In genomic region chr4:4521757-4522156, GRCm38 (mm10) we compare ENCODE assay signal across 25 mouse cellular contexts.
A peak's percentile ranks its signal among the peaks of the same experiment; 100 is the strongest.
DNase-seq lines count a peak whose midpoint lies in the region; ATAC-seq and TF ChIP-seq lines count a peak whose summit lies in the region.
"Had no signal": no experiment of that assay in that cellular context is flagged by ENCODE, and none has a peak within 500 bp of the region (broad histone marks: within the 10 kb centered on the region; RNA-seq: fewer than 3 reads in every experiment).

No protein-coding gene starts in this region.

- no peaks in the 10 kb centered on the region for H3K36me3 ChIP-seq in kidney, adult 2 months (ENCODE audit: control insufficient read depth, insufficient read depth, low read length)
- no peaks in the 10 kb centered on the region for H3K36me3 ChIP-seq in kidney, embryonic 15.5 days
- no peaks in the 10 kb centered on the region for H3K36me3 ChIP-seq in kidney, postnatal 0 days (ENCODE audit: insufficient read depth, low read length)
- H3K36me3 ChIP-seq: embryonic facial prominence, embryonic 12.5 days; embryonic facial prominence, embryonic 15.5 days; forebrain, embryonic 12.5 days; forebrain, embryonic 15.5 days; G1E; hindbrain, embryonic 12.5 days; hindbrain, embryonic 15.5 days had no signal

- no peak overlapping the region for H3K4me3 ChIP-seq in kidney, adult 2 months (ENCODE audit: insufficient read depth, low read depth, low read length)
- H3K4me3 ChIP-seq in kidney, embryonic 15.5 days (replicated peaks): no peak overlapping the region
- no peak overlapping the region for H3K4me3 ChIP-seq in kidney, postnatal 0 days (replicated peaks; ENCODE audit: low read depth, low read length)
- H3K4me3 ChIP-seq: embryonic facial prominence, embryonic 12.5 days; embryonic facial prominence, embryonic 15.5 days; forebrain, embryonic 12.5 days; forebrain, embryonic 15.5 days; hindbrain, embryonic 12.5 days; hindbrain, embryonic 15.5 days had no signal

- no peak for TF ChIP-seq POLR2A in kidney, adult 2 months (IDR thresholded peaks at IDR 0.05; ENCODE audit: low read depth, low read length)

- peak; percentile 64 for ATAC-seq in kidney, embryonic 15.5 days (replicated peaks; ENCODE audit: low FRiP score)
- no peak for ATAC-seq in kidney, postnatal 0 days (replicated peaks; ENCODE audit: low FRiP score, low read depth)
- no peak for ATAC-seq in erythroid progenitor cell, adult 5-6 weeks (replicated peaks; ENCODE audit: low FRiP score, poor library complexity, severe bottlenecking)
- ATAC-seq: forebrain, embryonic 15.5 days; Patski had no signal

- H3K27me3 ChIP-seq in kidney, adult 2 months (replicated peaks; ENCODE audit: control insufficient read depth, insufficient read depth, low read length): no peaks in the 10 kb centered on the region
- no peaks in the 10 kb centered on the region for H3K27me3 ChIP-seq in kidney, embryonic 15.5 days
- H3K27me3 ChIP-seq in kidney, postnatal 0 days (ENCODE audit: insufficient read depth, low read length): no peaks in the 10 kb centered on the region
- H3K27me3 ChIP-seq: CH12.LX; embryonic facial prominence, embryonic 12.5 days; embryonic facial prominence, embryonic 15.5 days; forebrain, embryonic 12.5 days; forebrain, embryonic 15.5 days; hindbrain, embryonic 12.5 days; hindbrain, embryonic 15.5 days; Patski had no signal

- no peak for TF ChIP-seq CTCF in kidney, adult 2 months (conservative IDR thresholded peaks at IDR 0.05; ENCODE audit: insufficient read depth, insufficient read length, low read depth, low read length)
- TF ChIP-seq CTCF in kidney, postnatal 0 days (IDR thresholded peaks at IDR 0.05; ENCODE audit: low read depth): no peak

- H3K4me2 ChIP-seq in kidney, embryonic 15.5 days: no peak overlapping the region
- no peak overlapping the region for H3K4me2 ChIP-seq in kidney, postnatal 0 days (ENCODE audit: low read length)
- H3K4me2 ChIP-seq: embryonic facial prominence, embryonic 12.5 days; embryonic facial prominence, embryonic 15.5 days; forebrain, embryonic 12.5 days; forebrain, embryonic 15.5 days; heart, embryonic 11.5 days; hindbrain, embryonic 12.5 days; hindbrain, embryonic 15.5 days had no signal

- H3K27ac ChIP-seq in kidney, adult 2 months (ENCODE audit: insufficient read depth, low read depth, low read length): no peak overlapping the region
- H3K27ac ChIP-seq in kidney, embryonic 15.5 days: no peak overlapping the region
- no peak overlapping the region for H3K27ac ChIP-seq in kidney, postnatal 0 days
- H3K27ac ChIP-seq: embryonic facial prominence, embryonic 12.5 days; embryonic facial prominence, embryonic 15.5 days; forebrain, embryonic 12.5 days; forebrain, embryonic 15.5 days; hindbrain, embryonic 12.5 days; hindbrain, embryonic 15.5 days had no signal

- no peak overlapping the region for H3K9ac ChIP-seq in kidney, embryonic 15.5 days
- no peak overlapping the region for H3K9ac ChIP-seq in kidney, postnatal 0 days (ENCODE audit: low read depth, low read length)
- H3K9ac ChIP-seq: embryonic facial prominence, embryonic 12.5 days; embryonic facial prominence, embryonic 15.5 days; forebrain, embryonic 12.5 days; forebrain, embryonic 15.5 days; hindbrain, embryonic 12.5 days; hindbrain, embryonic 15.5 days had no signal

- peak; percentile 17 for DNase-seq in kidney, adult 2 months
- DNase-seq in kidney, postnatal 36 days: no peak
- no peak for DNase-seq in kidney, adult 18-20 months
- DNase-seq in kidney, postnatal 0 days (ENCODE audit: low spot score): peak; percentile 71
- DNase-seq in kidney, postnatal 14 days: peak; percentile 20
- DNase-seq: adrenal gland, adult 2 months; adrenal gland, postnatal 14 days; B cell, adult 2 months; cerebellum, adult 11 months; cerebellum, adult 2 months; cerebellum, adult 9-11 months; cerebellum, postnatal 25 days; gastrocnemius, postnatal 25 days had no signal

- H3K4me1 ChIP-seq in kidney, adult 2 months (ENCODE audit: control insufficient read depth, insufficient read depth, low read length): no peaks in the 10 kb centered on the region
- no peaks in the 10 kb centered on the region for H3K4me1 ChIP-seq in kidney, embryonic 15.5 days
- H3K4me1 ChIP-seq in kidney, postnatal 0 days (replicated peaks; ENCODE audit: insufficient read depth, low read length): no peaks in the 10 kb centered on the region
- H3K4me1 ChIP-seq: embryonic facial prominence, embryonic 12.5 days; embryonic facial prominence, embryonic 15.5 days; forebrain, embryonic 12.5 days; forebrain, embryonic 15.5 days; hindbrain, embryonic 12.5 days; hindbrain, embryonic 15.5 days had no signal

- WGBS in kidney, adult 2 months: 25% methylated on average over 2 of the region's 2 CpGs
- 32% methylated on average over 2 of the region's 2 CpGs for WGBS in kidney, embryonic 15.5 days
- 26% methylated on average over 2 of the region's 2 CpGs for WGBS in kidney, postnatal 0 days

- no peaks in the 10 kb centered on the region for H3K9me3 ChIP-seq in kidney, embryonic 15.5 days (replicated peaks)
- H3K9me3 ChIP-seq in kidney, postnatal 0 days (replicated peaks; ENCODE audit: low read length): no peaks in the 10 kb centered on the region
- H3K9me3 ChIP-seq: embryonic facial prominence, embryonic 12.5 days; embryonic facial prominence, embryonic 15.5 days; forebrain, embryonic 12.5 days; forebrain, embryonic 15.5 days; G1E; hindbrain, embryonic 12.5 days; hindbrain, embryonic 15.5 days had no signal

Comparison
In these comparisons a context has a peak if more than half of its experiments do, and no peak if none do; other contexts are left out.
1. DNase-seq: peak in kidney, adult 2 months (single experiment), kidney, postnatal 0 days (single experiment) and kidney, postnatal 14 days (single experiment); none in kidney, postnatal 36 days (0 of 2) and kidney, adult 18-20 months (single experiment).